Mouse (Mus musculus) hindbrain, embryonic 16.5 days (tissue): ENCODE measurements around the gene Glud1. TPM values are rescaled to one million over a fixed set of nuclear protein-coding genes. Genes with fewer than 3 reads are reported as not detected.
"Not testable (repeated sequence)": the region's sequence is repeated elsewhere in the genome, so short reads cannot be mapped to it uniquely, and the experiment has no call there.

ENCODE experiments used
- ATAC-seq: fragments of 200-750 bp; cut with Nextera tagmentation; 2 replicates; pipeline ENCODE4 v1.8.0; 2017; ENCODE audit warnings: moderate TSS enrichment, moderate library complexity
- H3K27ac ChIP-seq: fragments of 300-500 bp; sonication (generic); 2 replicates; pipeline ENCODE4 v1.5.1; 2014; ENCODE audit warnings: low read depth, mild to moderate bottlenecking, control low read depth, low read length, moderate library complexity
- H3K27me3 ChIP-seq: fragments of 300-500 bp; sonication (generic); replicated peaks from 2 replicates; pipeline ENCODE4 v1.6.1; 2014; ENCODE audit warnings: low read length; ENCODE audit not compliant: control insufficient read depth, insufficient read depth
- H3K36me3 ChIP-seq: fragments of 300-500 bp; sonication (generic); 2 replicates; pipeline ENCODE4 v1.6.1; 2014; ENCODE audit warnings: mild to moderate bottlenecking, low read length, moderate library complexity, mixed read lengths; ENCODE audit not compliant: control insufficient read depth, insufficient read depth
- H3K4me1 ChIP-seq: fragments of 300-500 bp; sonication (generic); 2 replicates; pipeline ENCODE4 v1.6.1; 2014; ENCODE audit warnings: low read depth, low read length; ENCODE audit not compliant: control insufficient read depth, insufficient read depth
- H3K4me2 ChIP-seq: fragments of 300-500 bp; sonication (generic); 2 replicates; pipeline ENCODE4 v1.6.1; 2014; ENCODE audit warnings: mild to moderate bottlenecking, low read length, control low read depth, moderate library complexity
- H3K4me3 ChIP-seq: fragments of 300-500 bp; sonication (generic); 2 replicates; pipeline ENCODE4 v1.5.1; 2014; ENCODE audit warnings: mild to moderate bottlenecking, low read length, control low read depth, moderate library complexity
- H3K9ac ChIP-seq: fragments of 300-500 bp; sonication (generic); 2 replicates; pipeline ENCODE4 v1.6.1; 2014; ENCODE audit warnings: low read depth, mild to moderate bottlenecking, control low read depth, low read length, moderate library complexity
- H3K9me3 ChIP-seq: fragments of 300-500 bp; sonication (generic); 2 replicates; pipeline ENCODE4 v1.6.1; 2014; ENCODE audit warnings: mild to moderate bottlenecking, low read length, moderate library complexity; ENCODE audit not compliant: control insufficient read depth
- WGBS: fragments of 180-500 bp; shearing (Covaris S2); extraction: QIAGEN DNeasy Blood & Tissue Kit; methylation state at CpG from one replicate; pipeline ENCODE4 v1.1.7; 2014; 5-methylcytosine and 5-hydroxymethylcytosine counted together
- polyA plus RNA-seq: library from polyadenylated mRNA; unstranded; fragments of >200 nt; fragmentation: Nextera tagmentation; extraction: Ambion mirVana; gene quantifications from 2 replicates; pipeline ENCODE4 v1.2.1, GENCODE M21; 2015

Gene Glud1
- polyA plus RNA-seq, 1 experiment from 2014 or later: 115 TPM

- peak; percentile 83 for ATAC-seq
- Histone ChIP-seq H3K9ac (peak overlapping the region; percentile 78), H3K36me3 (no peaks in the 10 kb centered on the region), H3K9me3 (no peaks in the 10 kb centered on the region; the same call in 1 of the 2 replicates), H3K4me2 (peak overlapping the region; percentile 94), H3K4me1 (peaks cover 9% of the 10 kb centered on the region), H3K27ac (peak overlapping the region; percentile 70), H3K4me3 (peak overlapping the region; percentile 50), H3K27me3 (no peaks in the 10 kb centered on the region)
- WGBS: 1% methylated on average over 32 of the region's 32 CpGs
Observed at GRCm38 (mm10) chr14:34363490-34364253, 53.1 kb downstream of the Glud1 start.

- Histone ChIP-seq H3K9ac (peak overlapping the region; percentile 78), H3K4me3 (peak overlapping the region; percentile 50), H3K4me2 (peak overlapping the region; percentile 94)
- H3K27ac ChIP-seq, H3K27me3 ChIP-seq, H3K36me3 ChIP-seq, H3K4me1 ChIP-seq, H3K9me3 ChIP-seq: not testable (repeated sequence)
- WGBS: 75% methylated on average over 14 of the region's 15 CpGs
- peak; percentile 72; the same call in 1 of the 2 replicates for ATAC-seq
Observed at GRCm38 (mm10) chr14:34364254-34365146, 54.0 kb downstream of the Glud1 start.

GRCm38 (mm10) chr14:34365147-34365507 lies 54.6 kb downstream of the Glud1 start:
- no peaks in the 10 kb centered on the region for H3K27me3 ChIP-seq
- no peak for ATAC-seq
- 88% methylated on average over 2 of the region's 2 CpGs for WGBS

GRCm38 (mm10) chr14:34370203-34370602 lies 59.7 kb downstream of the Glud1 start:
- H3K4me3 ChIP-seq: no peak overlapping the region
- no peaks in the 10 kb centered on the region for H3K36me3 ChIP-seq
- H3K4me2 ChIP-seq: no peak overlapping the region
- peaks cover 5% of the 10 kb centered on the region for H3K4me1 ChIP-seq
- H3K9ac ChIP-seq: no peak overlapping the region
- WGBS: 60% methylated on average over 3 of the region's 3 CpGs
- no peak overlapping the region for H3K27ac ChIP-seq
- H3K27me3 ChIP-seq: no peaks in the 10 kb centered on the region
- no peak for ATAC-seq
- H3K9me3 ChIP-seq: no peaks in the 10 kb centered on the region; the same call in 1 of the 2 replicates

More at GRCm38 (mm10) chr14:34365147-34365507, 54.6 kb downstream of the Glud1 start:
- Histone ChIP-seq H3K4me2 (no peak overlapping the region), H3K27ac (no peak overlapping the region), H3K9me3 (no peaks in the 10 kb centered on the region; the same call in 1 of the 2 replicates), H3K4me1 (peaks cover 9% of the 10 kb centered on the region), H3K4me3 (no peak overlapping the region), H3K9ac (no peak overlapping the region), H3K36me3 (no peaks in the 10 kb centered on the region)

- 94% methylated on average over 3 of the region's 3 CpGs for WGBS
- H3K9ac ChIP-seq: no peak overlapping the region
- no peaks in the 10 kb centered on the region for H3K36me3 ChIP-seq
- no peaks in the 10 kb centered on the region for H3K9me3 ChIP-seq
- no peak overlapping the region for H3K4me2 ChIP-seq
- no peaks in the 10 kb centered on the region for H3K27me3 ChIP-seq
- no peak overlapping the region for H3K27ac ChIP-seq
- no peak overlapping the region for H3K4me3 ChIP-seq
- no peak for ATAC-seq
- peaks cover 5% of the 10 kb centered on the region for H3K4me1 ChIP-seq
Observed at GRCm38 (mm10) chr14:34370921-34371320, 60.4 kb downstream of the Glud1 start.

GRCm38 (mm10) chr14:34371763-34372162 lies 61.2 kb downstream of the Glud1 start:
- Histone ChIP-seq H3K36me3 (no peaks in the 10 kb centered on the region), H3K9ac (no peak overlapping the region), H3K4me1 (peaks cover 5% of the 10 kb centered on the region), H3K27ac (no peak overlapping the region), H3K4me2 (no peak overlapping the region), H3K4me3 (no peak overlapping the region), H3K9me3 (no peaks in the 10 kb centered on the region), H3K27me3 (no peaks in the 10 kb centered on the region)
- WGBS: 85% methylated on average over 2 of the region's 2 CpGs
- no peak for ATAC-seq

GRCm38 (mm10) chr14:34372646-34373045 lies 62.1 kb downstream of the Glud1 start:
- no peak overlapping the region for H3K9ac ChIP-seq
- no peaks in the 10 kb centered on the region for H3K36me3 ChIP-seq
- 78% methylated on average over 6 of the region's 6 CpGs for WGBS
- no peaks in the 10 kb centered on the region for H3K9me3 ChIP-seq
- peaks cover 5% of the 10 kb centered on the region for H3K4me1 ChIP-seq
- H3K27me3 ChIP-seq: no peaks in the 10 kb centered on the region
- H3K4me3 ChIP-seq: no peak overlapping the region
- H3K4me2 ChIP-seq: no peak overlapping the region
- ATAC-seq: no peak
- no peak overlapping the region for H3K27ac ChIP-seq

GRCm38 (mm10) chr14:34373581-34373980 lies 63.1 kb downstream of the Glud1 start:
- Histone ChIP-seq H3K4me1 (peaks cover 9% of the 10 kb centered on the region), H3K27me3 (no peaks in the 10 kb centered on the region), H3K4me2 (peak overlapping the region; percentile 16), H3K36me3 (no peaks in the 10 kb centered on the region), H3K4me3 (no peak overlapping the region), H3K9ac (no peak overlapping the region), H3K27ac (no peak overlapping the region), H3K9me3 (no peaks in the 10 kb centered on the region)
- no peak for ATAC-seq
- WGBS: 90% methylated on average over 6 of the region's 6 CpGs

- Histone ChIP-seq H3K36me3 (no peaks in the 10 kb centered on the region), H3K9ac (no peak within 1 kb of the TSS), H3K27ac (no peak within 1 kb of the TSS), H3K4me3 (no peak within 1 kb of the TSS), H3K27me3 (no peaks in the 10 kb centered on the region), H3K9me3 (no peaks in the 10 kb centered on the region), H3K4me2 (peak within 1 kb of the TSS; percentile 16), H3K4me1 (peaks cover 12% of the 10 kb centered on the region)
- ATAC-seq: peak; percentile 28; the same call in 1 of the 2 replicates
- 20% methylated on average over 10 of the region's 10 CpGs for WGBS
Observed at GRCm38 (mm10) chr14:34374577-34374976, 64.0 kb downstream of the Glud1 start, which contains the start of gene Sncg. Sncg (minus strand) TSS chr14:34374789.
